Mouse (Mus musculus): Measurements from ENCODE around the gene Spint2.

The Spint2 gene

GRCm38 (mm10) chr7:29281201-29282073 lies at the start of gene Spint2:
Gene Spint2 (minus strand): TSS chr7:29281912.
- DNase-seq (ENCODE audit: low spot score) = peak; percentile 82

GRCm38 (mm10) chr7:29328984-29329383 lies 47.3 kb upstream of the Spint2 start:
- DNase-seq (ENCODE audit: low spot score) = no peak

GRCm38 (mm10) chr7:29327087-29327486 lies 45.4 kb upstream of the Spint2 start:
- no peak for DNase-seq (ENCODE audit: low spot score)

- no peak for DNase-seq (ENCODE audit: low spot score)
Measured at GRCm38 (mm10) chr7:29319337-29320307, 37.9 kb upstream of the Spint2 start.

GRCm38 (mm10) chr7:29318115-29318911 lies 36.6 kb upstream of the Spint2 start:
- peak; percentile 50 for DNase-seq (ENCODE audit: low spot score)

- no peak for DNase-seq (ENCODE audit: low spot score)
Measured at GRCm38 (mm10) chr7:29317558-29317957, 35.8 kb upstream of the Spint2 start.

- no peak for DNase-seq (ENCODE audit: low spot score)
Measured at GRCm38 (mm10) chr7:29316976-29317375, 35.3 kb upstream of the Spint2 start.

- DNase-seq (ENCODE audit: low spot score) = no peak
Measured at GRCm38 (mm10) chr7:29316137-29316734, 34.5 kb upstream of the Spint2 start.

GRCm38 (mm10) chr7:29314844-29315628 lies 33.3 kb upstream of the Spint2 start:
- DNase-seq (ENCODE audit: low spot score) = no peak

GRCm38 (mm10) chr7:29313572-29314261 lies 32.0 kb upstream of the Spint2 start:
- DNase-seq (ENCODE audit: low spot score) = no peak

- no peak for DNase-seq (ENCODE audit: low spot score)
Measured at GRCm38 (mm10) chr7:29313051-29313450, 31.3 kb upstream of the Spint2 start.

GRCm38 (mm10) chr7:29309749-29310148 lies 28.0 kb upstream of the Spint2 start:
- no peak for DNase-seq (ENCODE audit: low spot score)

- peak; percentile 71 for DNase-seq (ENCODE audit: low spot score)
Measured at GRCm38 (mm10) chr7:29309221-29309721, 27.6 kb upstream of the Spint2 start.

GRCm38 (mm10) chr7:29307350-29308104 lies 25.8 kb upstream of the Spint2 start:
- peak; percentile 93 for DNase-seq (ENCODE audit: low spot score)

GRCm38 (mm10) chr7:29306619-29307018 lies 24.9 kb upstream of the Spint2 start:
- no peak for DNase-seq (ENCODE audit: low spot score)

GRCm38 (mm10) chr7:29306108-29306507 lies 24.4 kb upstream of the Spint2 start:
- no peak for DNase-seq (ENCODE audit: low spot score)

GRCm38 (mm10) chr7:29305263-29305988 lies 23.7 kb upstream of the Spint2 start:
- DNase-seq (ENCODE audit: low spot score) = no peak

Measured in ovary, postnatal 36 days (tissue).